Mouse (Mus musculus): ENCODE results near the gene Epb41l1. TPM values are rescaled to one million over a fixed set of nuclear protein-coding genes. Genes with fewer than 3 reads are reported as not detected.

The Epb41l1 gene
- total RNA-seq, 2 experiments from 2014 or later = 346 to 360 TPM

- no peak for DNase-seq (ENCODE audit: low spot score in 2 of 2)
- intact Hi-C loops (cut with DNase I) = no loop called here
These were observed 31.4 kb downstream of the Epb41l1 start for GRCm38 (mm10) chr2:156452149-156452536.

GRCm38 (mm10) chr2:156453822-156454221, 33.1 kb downstream of the Epb41l1 start:
- no peak for DNase-seq (ENCODE audit: low spot score in 2 of 2)
- intact Hi-C loops (cut with DNase I) = no loop called here

- intact Hi-C loops (cut with DNase I) = no loop called here
- no peak for DNase-seq (ENCODE audit: low spot score in 2 of 2)
These were observed 34.9 kb downstream of the Epb41l1 start for GRCm38 (mm10) chr2:156455508-156456108.

- no peak for DNase-seq (ENCODE audit: low spot score in 2 of 2)
- intact Hi-C loops (cut with DNase I) = no loop called here
These were observed 36.0 kb downstream of the Epb41l1 start for GRCm38 (mm10) chr2:156456386-156457342.

GRCm38 (mm10) chr2:156457343-156457717, 36.6 kb downstream of the Epb41l1 start:
- no peak for DNase-seq (ENCODE audit: low spot score in 2 of 2)
- intact Hi-C loops (cut with DNase I) = no loop called here

GRCm38 (mm10) chr2:156460470-156460869, 39.8 kb downstream of the Epb41l1 start:
- intact Hi-C loops (cut with DNase I) = no loop called here
- peak; percentile 56 to 63 for DNase-seq (ENCODE audit: low spot score in 2 of 2)

- intact Hi-C loops (cut with DNase I) = no loop called here
- no peak for DNase-seq (ENCODE audit: low spot score in 2 of 2)
These were observed 41.7 kb downstream of the Epb41l1 start for GRCm38 (mm10) chr2:156462154-156463029.

GRCm38 (mm10) chr2:156464416-156464815, 43.7 kb downstream of the Epb41l1 start:
- intact Hi-C loops (cut with DNase I) = no loop called here
- no peak for DNase-seq (ENCODE audit: low spot score in 2 of 2)

- DNase-seq (ENCODE audit: low spot score in 2 of 2) = no peak
- intact Hi-C loops (cut with DNase I) = no loop called here
These were observed 46.8 kb downstream of the Epb41l1 start for GRCm38 (mm10) chr2:156467538-156467937.

GRCm38 (mm10) chr2:156468890-156469289, 48.2 kb downstream of the Epb41l1 start:
- DNase-seq (ENCODE audit: low spot score in 2 of 2) = no peak
- intact Hi-C loops (cut with DNase I) = no loop called here

GRCm38 (mm10) chr2:156469508-156469907, 48.8 kb downstream of the Epb41l1 start:
- no peak for DNase-seq (ENCODE audit: low spot score in 2 of 2)
- intact Hi-C loops (cut with DNase I) = no loop called here

- DNase-seq (ENCODE audit: low spot score in 2 of 2) = no peak
- intact Hi-C loops (cut with DNase I) = no loop called here
These were observed 50.2 kb downstream of the Epb41l1 start for GRCm38 (mm10) chr2:156470938-156471337.

- DNase-seq (ENCODE audit: low spot score in 2 of 2) = no peak
- intact Hi-C loops (cut with DNase I) = no loop called here
These were observed 51.6 kb downstream of the Epb41l1 start for GRCm38 (mm10) chr2:156472336-156472735.

GRCm38 (mm10) chr2:156473696-156474095, 53.0 kb downstream of the Epb41l1 start:
- DNase-seq (ENCODE audit: low spot score in 2 of 2) = no peak
- intact Hi-C loops (cut with DNase I) = no loop called here

- intact Hi-C loops (cut with DNase I) = no loop called here
- DNase-seq (ENCODE audit: low spot score in 2 of 2) = no peak
These were observed 53.4 kb downstream of the Epb41l1 start for GRCm38 (mm10) chr2:156474111-156474510.

GRCm38 (mm10) chr2:156474891-156475284, 54.2 kb downstream of the Epb41l1 start:
- no peak for DNase-seq (ENCODE audit: low spot score in 2 of 2)
- intact Hi-C loops (cut with DNase I) = loop anchor here (5.0 kb wide), 2 partner anchors 53 to 73 kb away; partner anchors contain the start of gene Epb41l1

GRCm38 (mm10) chr2:156475285-156476110, 54.8 kb downstream of the Epb41l1 start:
- intact Hi-C loops (cut with DNase I) = loop anchor here (5.0 kb wide), 2 partner anchors 53 to 73 kb away; partner anchors contain the start of gene Epb41l1
- peak; percentile 75 to 78 for DNase-seq (ENCODE audit: low spot score in 2 of 2)

GRCm38 (mm10) chr2:156476111-156476747, 55.5 kb downstream of the Epb41l1 start:
- intact Hi-C loops (cut with DNase I) = loop anchor here (5.0 kb wide), 2 partner anchors 54 to 74 kb away; partner anchors contain the start of gene Epb41l1
- no peak for DNase-seq (ENCODE audit: low spot score in 2 of 2)
